Mouse (Mus musculus) gastrocnemius, postnatal 14 days (tissue): ENCODE results near the gene Thbs1. TPM values are rescaled to one million over a fixed set of nuclear protein-coding genes. Genes with fewer than 3 reads are reported as not detected.
A peak's percentile ranks its signal among the peaks of the same experiment; 100 is the strongest.

Source experiments
- DNase-seq: peaks from one replicate; pipeline ENCODE4 v3.0.0; 2021; ENCODE audit warnings: mixed read lengths
- intact Hi-C: fragments of 180-260 bp; cut with DNase I; formaldehyde crosslinking; loops from one replicate; pipeline ENCODE4 v1.15.1; 2025; ENCODE audit warnings: low total_unique reads
- long read RNA-seq, 2 experiments: library from polyadenylated mRNA; stranded (forward); transcript quantifications; one replicate each; pipeline ENCODE4 v2.0.0; 2021
- total RNA-seq, 2 experiments: library from RNA; stranded (reverse); gene quantifications; 2 replicates each; pipeline ENCODE4 v1.2.3; 2021

Thbs1 gene
- total RNA-seq, result 10 to 100 TPM; 21.7 to 23.0 TPM
- long read RNA-seq, experiment 1, full-length matches to known transcripts, result 5 of 14 reads
- long read RNA-seq, experiment 1, partial matches to known transcripts, result 3 of 14 reads
- long read RNA-seq, experiment 1, other reads (novel, unspliced or antisense), result 6 of 14 reads
- long read RNA-seq, experiment 2, full-length matches to known transcripts, result 4 of 10 reads
- long read RNA-seq, experiment 2, partial matches to known transcripts, result 2 of 10 reads
- long read RNA-seq, experiment 2, other reads (novel, unspliced or antisense), result 4 of 10 reads

- peak; percentile 82 for DNase-seq
- intact Hi-C loops, result loop anchor here (5.0 kb wide), 2 partner anchors 329 to 569 kb away; no protein-coding TSS in a partner anchor
Measured at GRCm38 (mm10) chr2:118111488-118112131, at the start of gene Thbs1. TSS of gene Thbs1 (plus strand) at chr2:118111876.

DNA sequence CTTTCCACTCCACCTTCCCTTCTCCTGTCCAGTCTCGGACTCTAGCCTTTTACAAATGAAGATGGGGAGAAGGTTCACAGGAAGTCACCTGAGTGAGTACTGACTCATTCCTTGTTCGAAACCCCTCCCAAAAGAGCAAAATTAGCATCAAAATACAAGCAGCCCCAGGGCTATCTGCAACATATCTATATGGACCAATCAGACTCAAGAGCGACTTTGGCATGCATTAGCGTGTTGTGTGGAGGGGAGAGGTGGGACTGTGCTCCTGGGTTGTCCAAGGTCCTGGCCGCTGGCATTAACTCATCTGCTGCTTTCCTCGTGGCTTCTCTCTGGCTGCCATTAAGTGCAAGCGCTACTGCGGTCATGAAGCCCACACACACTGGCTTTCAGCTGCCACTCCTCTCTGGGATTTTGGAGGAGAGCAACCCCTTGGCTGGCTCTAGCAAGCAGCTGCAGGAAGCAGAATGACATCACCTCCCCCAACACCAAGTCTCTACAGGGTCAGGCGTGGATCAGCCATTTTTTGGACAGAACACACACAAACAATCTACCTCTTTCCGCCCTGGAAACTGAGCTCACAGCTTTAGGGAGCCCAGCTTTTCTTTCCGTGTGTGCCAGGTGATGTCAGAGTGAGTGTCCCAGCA is 47.4 kb upstream of the Thbs1 start:
- intact Hi-C loops, result no loop called here
- peak; percentile 52 for DNase-seq

- intact Hi-C loops, result no loop called here
- DNase-seq, result no peak
Measured at GRCm38 (mm10) chr2:118066065-118066770, 45.5 kb upstream of the Thbs1 start.

DNA sequence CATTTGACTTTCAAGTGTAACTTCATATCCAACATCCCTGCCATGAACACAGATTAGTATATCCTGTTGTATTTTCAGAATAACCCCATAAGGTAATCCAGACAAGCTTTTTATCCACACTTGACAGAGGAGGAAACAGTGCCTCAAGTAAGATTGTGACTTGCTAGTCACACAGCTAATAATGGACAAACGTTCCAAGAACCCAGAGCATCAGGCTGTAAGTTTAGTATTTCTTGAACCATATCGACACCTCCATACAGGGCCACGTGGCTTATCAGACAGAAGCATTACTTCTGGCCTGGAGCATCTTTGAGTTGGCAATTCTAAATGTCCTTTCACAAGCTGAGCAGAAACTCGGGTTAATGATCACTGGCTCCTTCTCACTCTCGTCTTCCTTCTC is 41.7 kb upstream of the Thbs1 start:
- intact Hi-C loops, result no loop called here
- no peak for DNase-seq

GRCm38 (mm10) chr2:118072811-118073372 is 38.8 kb upstream of the Thbs1 start:
- DNase-seq, result peak; percentile 30
- intact Hi-C loops, result no loop called here

GRCm38 (mm10) chr2:118074030-118074429 is 37.6 kb upstream of the Thbs1 start:
- DNase-seq, result no peak
- intact Hi-C loops, result no loop called here

GRCm38 (mm10) chr2:118075165-118075564 is 36.5 kb upstream of the Thbs1 start:
- intact Hi-C loops, result no loop called here
- no peak for DNase-seq

DNA sequence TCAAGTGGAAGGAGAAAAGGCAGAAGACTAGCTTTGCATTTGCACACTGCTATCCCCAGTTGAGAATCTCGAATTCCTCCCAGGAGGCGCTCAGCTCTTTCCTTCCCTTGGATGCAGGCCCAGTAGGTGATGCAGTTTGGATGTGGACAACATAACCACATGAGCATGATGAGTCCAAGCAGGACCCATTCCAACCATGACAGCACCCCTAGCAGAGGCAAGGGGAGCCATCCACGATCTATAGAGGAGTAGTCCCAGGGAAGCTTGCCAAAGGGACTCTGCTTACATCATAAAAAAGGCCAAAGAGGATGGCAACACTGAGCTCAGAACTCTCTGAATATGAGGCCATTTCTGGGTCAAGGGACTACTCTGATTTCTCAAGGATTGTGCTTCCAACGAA is 32.5 kb upstream of the Thbs1 start:
- intact Hi-C loops, result no loop called here
- DNase-seq, result peak; percentile 41

DNA sequence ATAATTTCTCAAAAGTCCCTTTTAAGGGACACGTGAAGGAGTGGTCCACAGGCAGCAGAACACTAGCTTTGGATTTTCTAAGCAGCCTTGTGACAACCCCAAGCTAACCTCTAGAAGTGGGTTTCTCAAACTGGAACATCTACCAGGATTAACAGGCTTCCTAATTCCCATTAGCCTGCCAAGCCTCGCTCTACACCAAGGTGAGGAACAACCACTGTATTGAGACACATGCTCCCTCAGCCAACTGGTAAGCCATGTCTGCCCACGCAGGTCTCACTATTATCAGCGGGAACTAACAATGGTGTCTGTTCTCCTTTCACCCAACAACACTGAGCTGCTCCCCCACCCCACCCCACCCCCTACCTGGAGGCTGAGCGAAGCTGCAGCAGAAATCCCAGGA is 30.1 kb upstream of the Thbs1 start:
- DNase-seq, result no peak
- intact Hi-C loops, result no loop called here

- intact Hi-C loops, result no loop called here
- no peak for DNase-seq
Measured at GRCm38 (mm10) chr2:118083652-118084051, 28.0 kb upstream of the Thbs1 start.

GRCm38 (mm10) chr2:118084693-118085092 is 27.0 kb upstream of the Thbs1 start:
- intact Hi-C loops, result no loop called here
- no peak for DNase-seq

GRCm38 (mm10) chr2:118085647-118086046 is 26.0 kb upstream of the Thbs1 start:
- intact Hi-C loops, result no loop called here
- DNase-seq, result no peak

DNA sequence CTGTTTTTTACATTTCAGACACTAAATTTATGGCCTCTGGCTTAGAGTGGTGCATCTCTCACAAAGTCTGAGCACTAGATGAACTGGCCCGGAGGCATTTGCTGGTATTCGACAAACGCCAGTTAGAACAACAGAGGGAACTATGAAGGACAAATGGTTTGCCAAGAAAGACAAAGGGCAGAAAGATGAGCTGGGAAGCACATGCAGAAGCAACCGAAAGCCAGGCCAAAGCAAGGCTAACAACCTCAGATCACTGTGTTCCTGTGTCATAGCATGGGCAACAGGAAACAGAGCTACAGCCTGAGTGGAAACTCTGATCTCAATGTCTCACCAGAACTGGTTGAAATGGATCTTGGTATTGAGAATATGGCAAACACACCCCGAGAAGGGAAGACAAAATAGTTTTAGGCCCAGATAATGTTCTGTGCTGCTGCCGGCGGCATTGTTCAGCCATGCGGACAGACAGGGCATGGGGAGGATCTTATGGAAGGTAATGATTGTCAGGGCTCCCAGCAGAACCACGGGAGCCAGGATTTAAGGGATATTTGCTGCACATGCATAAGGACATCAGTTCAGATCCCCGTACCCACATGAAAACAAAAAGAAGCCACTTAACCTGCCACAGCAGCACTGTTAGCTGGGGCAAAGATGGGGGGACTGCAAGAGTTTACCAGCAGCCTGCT is 24.5 kb upstream of the Thbs1 start:
- DNase-seq, result no peak
- intact Hi-C loops, result no loop called here

GRCm38 (mm10) chr2:118091226-118091625 is 20.4 kb upstream of the Thbs1 start:
- peak; percentile 50 for DNase-seq
- intact Hi-C loops, result no loop called here

GRCm38 (mm10) chr2:118099104-118099503 is 12.6 kb upstream of the Thbs1 start:
- no peak for DNase-seq
- intact Hi-C loops, result no loop called here

- no peak for DNase-seq
- intact Hi-C loops, result no loop called here
Measured at GRCm38 (mm10) chr2:118102169-118102568, 9.5 kb upstream of the Thbs1 start.

DNA sequence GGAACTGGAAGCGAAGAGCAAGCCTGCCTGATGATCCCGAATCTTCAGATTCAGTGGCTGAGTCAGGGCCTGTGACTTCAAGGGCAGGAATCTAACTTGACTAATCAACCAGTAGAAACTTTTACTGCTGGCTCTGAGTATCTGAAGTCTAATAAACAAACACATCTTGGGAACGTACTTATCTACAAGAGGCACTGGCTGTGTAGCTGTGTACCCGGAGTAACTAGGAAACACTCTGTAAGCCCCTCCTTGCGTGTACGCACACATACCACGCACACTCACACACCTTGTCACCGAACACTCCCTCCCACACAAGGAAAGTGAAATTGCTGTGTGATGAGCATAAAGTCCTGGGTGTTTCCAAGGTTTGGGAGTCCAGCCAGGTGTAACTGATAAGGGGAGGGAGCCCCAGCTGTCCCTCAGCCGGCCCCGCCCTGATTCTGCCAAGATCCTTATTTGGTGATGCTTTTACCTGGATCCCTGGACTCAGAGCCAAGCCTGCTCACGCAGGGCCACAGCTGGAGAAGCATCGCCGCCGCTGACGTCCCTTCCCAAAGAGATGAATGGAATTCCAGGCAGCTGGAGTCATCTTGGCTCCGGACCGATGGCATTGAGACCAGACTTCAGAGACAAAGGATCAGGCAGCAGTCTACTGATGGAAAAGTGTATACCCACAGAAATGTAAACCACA is 1.3 kb upstream of the Thbs1 start:
- DNase-seq, result peak; percentile 62

DNA sequence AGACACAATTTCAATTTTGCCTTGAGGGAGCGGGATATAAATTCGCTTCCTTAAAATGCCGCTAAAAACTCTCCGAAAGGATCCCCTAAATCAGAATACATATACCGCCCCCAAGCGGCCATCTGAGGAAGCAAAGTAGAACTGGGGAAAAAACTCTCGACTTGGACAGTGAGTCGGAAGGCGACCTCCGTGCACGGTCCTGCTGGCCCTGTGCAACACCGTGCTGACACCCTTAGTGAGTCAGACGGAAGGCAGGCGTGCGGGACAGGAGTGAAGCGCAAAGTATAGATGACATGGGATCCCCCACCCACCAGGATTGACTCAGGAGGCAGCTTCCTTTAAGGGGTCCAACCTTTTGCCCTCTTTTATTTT is 574 bp upstream of the Thbs1 start:
- peak; percentile 83 for DNase-seq
- intact Hi-C loops, result loop anchor here (5.0 kb wide), 2 partner anchors 329 to 569 kb away; no protein-coding TSS in a partner anchor

More for the DNA sequence above, 1.3 kb upstream of the Thbs1 start:
- intact Hi-C loops, result loop anchor here (5.0 kb wide), 2 partner anchors 328 to 568 kb away; no protein-coding TSS in a partner anchor

DNA sequence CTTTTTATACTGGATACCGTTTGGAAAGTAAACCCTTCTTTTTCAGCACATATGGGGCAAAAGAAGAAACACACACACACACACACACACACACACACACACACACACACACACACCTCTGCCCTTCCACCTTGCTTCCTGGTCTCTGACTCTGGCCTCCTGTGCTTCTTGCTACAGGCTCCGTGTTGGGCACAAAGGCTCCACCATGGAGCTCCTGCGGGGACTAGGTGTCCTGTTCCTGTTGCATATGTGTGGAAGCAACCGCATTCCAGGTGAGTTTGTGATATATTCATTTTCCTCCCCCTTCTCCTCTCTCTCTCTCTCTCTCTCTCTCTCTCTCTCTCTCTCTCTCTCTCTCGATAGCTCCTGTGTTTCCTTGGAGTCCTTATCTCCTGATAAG is 762 bp downstream of the Thbs1 start:
- no peak for DNase-seq
- intact Hi-C loops, result loop anchor here (5.0 kb wide), 2 partner anchors 330 to 570 kb away; no protein-coding TSS in a partner anchor
